Mouse (Mus musculus): Measurements from ENCODE around the gene Ubtf. TPM values are rescaled to one million over a fixed set of nuclear protein-coding genes. Genes with fewer than 3 reads are reported as not detected.

The Ubtf gene
- total and polyA plus RNA-seq, 3 experiments = 14.9 to 59.4 (median 52.5) TPM

- H3K4me1 ChIP-seq (ENCODE audit: control insufficient read depth, insufficient read depth, low read length) = peaks cover 5% of the 10 kb centered on the region; the same call in 1 of the 2 replicates
- H3K79me2 ChIP-seq (replicated peaks; ENCODE audit: control insufficient read depth, insufficient read depth, low read length) = no peaks in the 10 kb centered on the region
- intact Hi-C loops (cut with DNase I) = no loop called here
- no peaks in the 10 kb centered on the region for H3K27me3 ChIP-seq (ENCODE audit: control insufficient read depth, insufficient read depth, low read length)
- 50% methylated on average over 38 of the region's 38 CpGs for WGBS
- H3K36me3 ChIP-seq (ENCODE audit: control insufficient read depth, insufficient read depth, low read length) = no peaks in the 10 kb centered on the region; the same call in 1 of the 2 replicates
- DNase-seq = peak in 1 of 2 experiments; percentile 29
- no peak overlapping the region for H3K27ac ChIP-seq
- TF ChIP-seq CTCF (IDR thresholded peaks at IDR 0.05) (no peak), EP300 (IDR thresholded peaks at IDR 0.05; ENCODE audit: insufficient read depth, low read depth, low read length) (no peak), POLR2A (IDR thresholded peaks at IDR 0.05; ENCODE audit: insufficient read depth, low read depth, low read length) (no peak)
- no peak overlapping the region for H3K4me3 ChIP-seq
- no peak overlapping the region for H3K9ac ChIP-seq (ENCODE audit: low read depth, low read length)
Observed at GRCm38 (mm10) chr11:102310768-102311695, 8.5 kb downstream of the Ubtf start.

DNA sequence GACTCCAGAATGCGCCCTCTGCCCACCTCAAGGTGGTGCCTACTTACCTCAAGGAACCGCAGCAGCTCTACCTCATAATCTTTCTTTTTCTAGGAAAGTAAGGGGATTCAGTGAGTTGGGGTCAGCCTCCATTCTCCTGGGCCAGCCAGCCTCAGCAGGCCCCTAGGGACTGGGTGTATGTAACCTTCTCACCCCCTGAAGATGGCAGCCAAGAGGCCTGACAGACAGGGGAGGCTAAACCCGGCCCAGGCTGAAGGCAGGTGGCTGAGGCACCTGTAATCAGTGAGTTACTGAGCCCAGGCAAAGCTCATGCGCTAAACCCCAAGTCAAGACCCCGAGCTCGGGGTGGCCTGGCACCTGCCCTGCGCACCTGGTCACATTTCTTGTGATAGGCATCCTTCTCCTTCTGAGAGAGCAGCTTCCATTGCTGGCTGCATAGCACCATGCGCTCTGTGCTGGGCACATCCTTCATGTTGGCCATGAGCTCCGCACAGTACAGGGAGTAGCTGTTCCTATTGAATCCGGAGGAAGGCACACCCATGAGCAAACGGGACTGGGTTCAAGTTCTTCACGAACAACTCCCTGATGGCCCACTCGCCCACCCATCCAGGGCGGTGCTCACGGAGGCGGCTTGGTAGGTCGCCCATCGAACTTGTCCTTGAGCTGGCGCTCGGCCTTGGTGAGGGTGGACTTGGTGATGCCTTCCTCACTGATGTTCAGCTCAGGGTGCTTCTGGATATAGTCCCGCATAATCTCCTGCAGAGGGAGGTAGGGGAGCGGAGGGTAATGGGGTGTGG, 9.5 kb downstream of the Ubtf start:
- H3K36me3 ChIP-seq (ENCODE audit: control insufficient read depth, insufficient read depth, low read length) = no peaks in the 10 kb centered on the region

DNA sequence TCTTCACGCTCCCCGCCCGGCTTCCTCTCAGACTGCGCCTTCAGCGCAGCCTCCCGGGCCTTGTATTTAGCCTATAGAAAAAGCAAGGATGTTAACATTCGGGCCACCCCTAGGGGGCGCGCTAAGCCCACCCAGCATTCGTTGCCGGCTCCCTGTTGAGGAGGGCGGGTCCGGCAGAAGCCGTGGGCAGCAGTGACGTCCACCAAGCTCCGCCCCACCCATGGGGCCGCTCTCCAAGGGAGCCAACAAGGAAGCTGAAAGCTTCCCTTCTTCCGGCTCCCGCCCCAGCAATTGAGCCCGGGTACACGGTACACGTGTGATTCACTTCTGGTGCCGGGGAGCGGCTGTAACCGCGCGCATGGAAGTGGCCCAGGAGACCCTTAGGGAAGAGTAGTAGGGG, 10.6 kb downstream of the Ubtf start:
- TF ChIP-seq EP300 (IDR thresholded peaks at IDR 0.05; ENCODE audit: insufficient read depth, low read depth, low read length) (peak; percentile 88), POLR2A (IDR thresholded peaks at IDR 0.05; ENCODE audit: insufficient read depth, low read depth, low read length) (0 out of 2 replicates have a peak, but pooled peaks have one; percentile 41), CTCF (IDR thresholded peaks at IDR 0.05) (peak; percentile 99)
- peak overlapping the region; percentile 34 for H3K27ac ChIP-seq
- under 1% methylated on average over 27 of the region's 27 CpGs for WGBS
- H3K9ac ChIP-seq (ENCODE audit: low read depth, low read length) = peak overlapping the region; percentile 4; the same call in 1 of the 2 replicates
- intact Hi-C loops (cut with DNase I) = loop anchor here (1.0 kb wide), 2 partner anchors 102 to 121 kb away; partner anchors contain the start of gene Grn
- no peaks in the 10 kb centered on the region for H3K79me2 ChIP-seq (replicated peaks; ENCODE audit: control insufficient read depth, insufficient read depth, low read length)
- H3K36me3 ChIP-seq (ENCODE audit: control insufficient read depth, insufficient read depth, low read length) = no peaks in the 10 kb centered on the region
- H3K4me3 ChIP-seq = peak overlapping the region; percentile 23
- DNase-seq = peak; percentile 97
- H3K4me1 ChIP-seq (ENCODE audit: control insufficient read depth, insufficient read depth, low read length) = peaks cover 5% of the 10 kb centered on the region; the same call in 1 of the 2 replicates
- H3K27me3 ChIP-seq (ENCODE audit: control insufficient read depth, insufficient read depth, low read length) = no peaks in the 10 kb centered on the region

More for the DNA sequence above, 9.5 kb downstream of the Ubtf start:
- intact Hi-C loops (cut with DNase I) = loop anchor here (1.0 kb wide), 2 partner anchors 101 to 120 kb away; partner anchors contain the start of gene Grn
- 80% methylated on average over 22 of the region's 22 CpGs for WGBS
- peak in 1 of 2 experiments; percentile 31 for DNase-seq
- Histone ChIP-seq H3K4me1 (ENCODE audit: control insufficient read depth, insufficient read depth, low read length) (peaks cover 5% of the 10 kb centered on the region; the same call in 1 of the 2 replicates), H3K4me3 (no peak overlapping the region), H3K79me2 (replicated peaks; ENCODE audit: control insufficient read depth, insufficient read depth, low read length) (no peaks in the 10 kb centered on the region), H3K27me3 (ENCODE audit: control insufficient read depth, insufficient read depth, low read length) (no peaks in the 10 kb centered on the region), H3K9ac (ENCODE audit: low read depth, low read length) (no peak overlapping the region), H3K27ac (peak overlapping the region; percentile 34; the same call in 1 of the 2 replicates)
- TF ChIP-seq EP300 (IDR thresholded peaks at IDR 0.05; ENCODE audit: insufficient read depth, low read depth, low read length) (no peak), CTCF (IDR thresholded peaks at IDR 0.05) (no peak), POLR2A (IDR thresholded peaks at IDR 0.05; ENCODE audit: insufficient read depth, low read depth, low read length) (0 out of 2 replicates have a peak, but pooled peaks have one; percentile 17)

DNA sequence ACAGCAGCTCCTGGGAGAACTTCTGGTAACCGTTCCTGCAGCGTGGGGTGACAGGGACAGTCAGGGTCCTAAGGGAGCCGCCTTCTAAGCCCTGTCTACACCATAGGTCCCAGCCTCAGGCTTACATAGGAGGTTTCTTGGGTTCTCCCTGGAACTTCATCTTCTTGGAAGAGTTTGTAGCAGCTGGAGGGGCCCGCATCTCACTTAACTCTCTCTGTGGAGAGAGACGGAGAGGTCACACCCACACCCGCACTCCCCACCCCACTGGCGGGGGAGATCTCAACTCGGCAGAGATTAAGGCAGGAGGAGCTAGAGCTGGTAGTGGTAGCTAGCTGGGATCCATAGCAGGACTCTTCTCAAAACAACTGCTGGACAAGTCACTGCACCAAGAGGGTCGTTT, 11.4 kb downstream of the Ubtf start:
- no peak overlapping the region for H3K9ac ChIP-seq (ENCODE audit: low read depth, low read length)
- TF ChIP-seq CTCF (IDR thresholded peaks at IDR 0.05) (no peak), POLR2A (IDR thresholded peaks at IDR 0.05; ENCODE audit: insufficient read depth, low read depth, low read length) (no peak), EP300 (IDR thresholded peaks at IDR 0.05; ENCODE audit: insufficient read depth, low read depth, low read length) (no peak)
- no peak for DNase-seq
- H3K36me3 ChIP-seq (ENCODE audit: control insufficient read depth, insufficient read depth, low read length) = no peaks in the 10 kb centered on the region
- H3K79me2 ChIP-seq (replicated peaks; ENCODE audit: control insufficient read depth, insufficient read depth, low read length) = no peaks in the 10 kb centered on the region
- WGBS = 82% methylated on average over 9 of the region's 9 CpGs
- peaks cover 5% of the 10 kb centered on the region; the same call in 1 of the 2 replicates for H3K4me1 ChIP-seq (ENCODE audit: control insufficient read depth, insufficient read depth, low read length)
- H3K4me3 ChIP-seq = no peak overlapping the region
- no peaks in the 10 kb centered on the region for H3K27me3 ChIP-seq (ENCODE audit: control insufficient read depth, insufficient read depth, low read length)
- H3K27ac ChIP-seq = no peak overlapping the region
- intact Hi-C loops (cut with DNase I) = no loop called here

- peaks cover 5% of the 10 kb centered on the region; the same call in 1 of the 2 replicates for H3K4me1 ChIP-seq (ENCODE audit: control insufficient read depth, insufficient read depth, low read length)
- no peak overlapping the region for H3K27ac ChIP-seq
- no peak overlapping the region for H3K9ac ChIP-seq (ENCODE audit: low read depth, low read length)
- H3K79me2 ChIP-seq (replicated peaks; ENCODE audit: control insufficient read depth, insufficient read depth, low read length) = no peaks in the 10 kb centered on the region
- WGBS = 52% methylated on average over 3 of the region's 3 CpGs
- H3K4me3 ChIP-seq = no peak overlapping the region
- DNase-seq = no peak
- intact Hi-C loops (cut with DNase I) = no loop called here
- no peaks in the 10 kb centered on the region for H3K36me3 ChIP-seq (ENCODE audit: control insufficient read depth, insufficient read depth, low read length)
- no peaks in the 10 kb centered on the region for H3K27me3 ChIP-seq (ENCODE audit: control insufficient read depth, insufficient read depth, low read length)
- no peak for TF ChIP-seq EP300 (IDR thresholded peaks at IDR 0.05; ENCODE audit: insufficient read depth, low read depth, low read length)
- TF ChIP-seq CTCF (IDR thresholded peaks at IDR 0.05) = no peak
- TF ChIP-seq POLR2A (IDR thresholded peaks at IDR 0.05; ENCODE audit: insufficient read depth, low read depth, low read length) = no peak
Observed at GRCm38 (mm10) chr11:102305359-102305758, 14.2 kb downstream of the Ubtf start.
